Mouse (Mus musculus): Measurements from ENCODE around the gene Serpina9. TPM values are rescaled to one million over a fixed set of nuclear protein-coding genes. Genes with fewer than 3 reads are reported as not detected.
"Not testable (repeated sequence)": the region's sequence is repeated elsewhere in the genome, so short reads cannot be mapped to it uniquely, and the experiment has no call there.

The Serpina9 gene
- polyA plus RNA-seq, 1 experiment from 2014 or later: not detected

DNA sequence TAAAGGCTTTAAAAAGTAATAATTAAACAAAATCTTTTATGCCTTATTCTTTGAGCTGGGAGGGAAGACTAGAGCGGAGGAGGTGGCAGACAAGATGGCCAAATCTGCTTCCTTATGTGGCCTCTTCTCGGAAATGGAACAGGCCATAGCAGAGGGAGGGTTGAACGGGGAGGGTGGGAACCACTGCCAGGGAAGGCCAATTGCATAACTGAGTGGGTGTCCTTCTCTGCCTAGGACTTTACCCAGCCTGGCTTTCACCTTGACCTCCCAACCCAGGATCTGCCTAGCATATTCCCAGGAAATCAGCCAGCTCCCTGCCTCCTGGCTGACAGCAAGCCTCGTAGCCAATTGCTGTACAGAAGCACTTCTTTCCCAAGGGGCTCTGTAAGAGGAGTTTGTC lies 50.3 kb downstream of the Serpina9 start:
- ATAC-seq (replicated peaks; ENCODE audit: low FRiP score) (no peak), DNase-seq (ENCODE audit: low spot score) (no peak)
- no peak overlapping the region for H3K9ac ChIP-seq (ENCODE audit: low read length)
- H3K4me1 ChIP-seq (replicated peaks; ENCODE audit: control insufficient read depth, insufficient read depth, low read length): no peaks in the 10 kb centered on the region
- H3K27me3 ChIP-seq (ENCODE audit: control insufficient read depth, insufficient read depth, low read length): no peaks in the 10 kb centered on the region
- H3K9me3 ChIP-seq (ENCODE audit: control insufficient read depth, low read length): peaks cover 3% of the 10 kb centered on the region; the same call in 1 of the 2 replicates
- no peaks in the 10 kb centered on the region for H3K36me3 ChIP-seq (ENCODE audit: control insufficient read depth, insufficient read depth, low read length)
- H3K4me2 ChIP-seq (ENCODE audit: low read depth, low read length, severe bottlenecking): no peak overlapping the region
- no peak overlapping the region for H3K4me3 ChIP-seq (ENCODE audit: low read depth, low read length)
- WGBS: 83% methylated on average over 4 of the region's 4 CpGs
- H3K27ac ChIP-seq (ENCODE audit: low read depth, low read length): no peak overlapping the region

DNA sequence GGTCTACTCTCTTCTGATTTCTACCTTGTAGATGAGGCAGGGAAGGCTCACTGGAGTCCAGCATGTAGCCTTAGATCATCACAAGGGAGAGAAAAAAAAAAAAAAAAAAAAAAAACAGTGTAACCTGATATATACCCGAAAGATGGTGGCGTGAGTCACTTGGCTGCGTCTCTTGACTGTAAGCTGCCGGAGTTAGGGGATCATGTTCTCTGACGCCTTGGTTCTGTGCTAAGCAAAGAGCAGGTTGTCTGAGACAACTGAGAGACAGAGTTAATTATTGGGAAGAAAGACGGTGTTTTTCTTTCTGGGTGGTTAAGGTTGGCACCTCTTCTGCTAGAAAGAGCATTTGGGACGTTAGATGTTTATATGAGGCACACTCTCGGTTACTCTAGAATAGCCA lies 50.7 kb downstream of the Serpina9 start:
- Histone ChIP-seq H3K9me3 (ENCODE audit: control insufficient read depth, low read length) (peaks cover 3% of the 10 kb centered on the region; the same call in 1 of the 2 replicates), H3K4me2 (ENCODE audit: low read depth, low read length, severe bottlenecking) (no peak overlapping the region), H3K4me1 (replicated peaks; ENCODE audit: control insufficient read depth, insufficient read depth, low read length) (no peaks in the 10 kb centered on the region), H3K27me3 (ENCODE audit: control insufficient read depth, insufficient read depth, low read length) (no peaks in the 10 kb centered on the region), H3K4me3 (ENCODE audit: low read depth, low read length) (no peak overlapping the region), H3K36me3 (ENCODE audit: control insufficient read depth, insufficient read depth, low read length) (no peaks in the 10 kb centered on the region), H3K9ac (ENCODE audit: low read length) (no peak overlapping the region), H3K27ac (ENCODE audit: low read depth, low read length) (no peak overlapping the region)
- no peak for DNase-seq (ENCODE audit: low spot score)
- WGBS: 88% methylated on average over 8 of the region's 8 CpGs
- ATAC-seq (replicated peaks; ENCODE audit: low FRiP score): no peak

DNA sequence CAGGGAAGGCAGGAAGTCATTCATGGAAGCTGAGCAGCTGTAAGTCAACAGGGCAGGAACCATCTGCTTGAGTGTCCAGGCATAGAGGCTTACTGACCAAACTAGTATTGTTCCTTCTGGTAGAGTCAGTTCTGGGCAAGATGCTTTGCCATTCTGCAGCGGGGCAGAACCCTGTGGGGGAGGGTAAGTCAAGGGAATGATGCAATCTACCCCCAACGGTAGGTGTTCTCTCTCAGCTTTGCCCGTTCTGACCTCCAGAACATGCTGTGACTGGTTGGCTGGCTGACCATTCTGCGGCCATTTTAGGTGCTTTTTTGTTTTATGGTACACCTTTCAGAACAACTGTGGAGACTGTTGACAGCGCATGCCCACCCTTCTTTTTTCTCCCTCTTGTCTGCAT lies 51.2 kb downstream of the Serpina9 start:
- DNase-seq (ENCODE audit: low spot score): no peak
- Histone ChIP-seq H3K9ac (ENCODE audit: low read length) (no peak overlapping the region), H3K27ac (ENCODE audit: low read depth, low read length) (no peak overlapping the region), H3K4me3 (ENCODE audit: low read depth, low read length) (no peak overlapping the region), H3K4me1 (replicated peaks; ENCODE audit: control insufficient read depth, insufficient read depth, low read length) (no peaks in the 10 kb centered on the region), H3K36me3 (ENCODE audit: control insufficient read depth, insufficient read depth, low read length) (no peaks in the 10 kb centered on the region), H3K9me3 (ENCODE audit: control insufficient read depth, low read length) (peaks cover 3% of the 10 kb centered on the region; the same call in 1 of the 2 replicates), H3K4me2 (ENCODE audit: low read depth, low read length, severe bottlenecking) (no peak overlapping the region), H3K27me3 (ENCODE audit: control insufficient read depth, insufficient read depth, low read length) (no peaks in the 10 kb centered on the region)
- 82% methylated on average over 5 of the region's 5 CpGs for WGBS
- no peak for ATAC-seq (replicated peaks; ENCODE audit: low FRiP score)

DNA sequence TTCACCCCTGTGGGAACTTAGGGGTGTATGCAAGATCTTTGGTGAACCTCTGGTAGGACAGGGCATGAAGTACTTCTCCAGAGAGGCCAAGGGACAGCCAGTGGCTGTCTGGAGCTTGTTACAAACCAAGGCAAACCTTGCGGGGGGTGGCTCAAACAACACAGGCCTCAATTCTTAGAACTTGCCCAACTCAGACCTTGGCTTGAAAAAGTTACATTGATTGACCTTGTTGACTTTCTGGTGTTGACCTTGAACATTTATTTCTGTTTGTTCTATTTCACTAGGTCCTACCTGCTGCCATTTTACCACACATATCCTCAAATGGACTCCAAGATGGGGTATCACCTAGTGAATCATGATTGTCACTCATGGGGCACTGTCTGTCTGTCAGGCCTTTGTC lies 51.8 kb downstream of the Serpina9 start:
- no peak overlapping the region for H3K27ac ChIP-seq (ENCODE audit: low read depth, low read length)
- no peak for ATAC-seq (replicated peaks; ENCODE audit: low FRiP score)
- H3K4me3 ChIP-seq (ENCODE audit: low read depth, low read length): no peak overlapping the region
- H3K9ac ChIP-seq (ENCODE audit: low read length): no peak overlapping the region
- no peak for DNase-seq (ENCODE audit: low spot score)
- peaks cover 3% of the 10 kb centered on the region; the same call in 1 of the 2 replicates for H3K9me3 ChIP-seq (ENCODE audit: control insufficient read depth, low read length)
- H3K27me3 ChIP-seq (ENCODE audit: control insufficient read depth, insufficient read depth, low read length): no peaks in the 10 kb centered on the region
- H3K4me2 ChIP-seq (ENCODE audit: low read depth, low read length, severe bottlenecking): no peak overlapping the region
- 95% methylated on average over 1 of the region's 1 CpGs for WGBS
- no peaks in the 10 kb centered on the region for H3K36me3 ChIP-seq (ENCODE audit: control insufficient read depth, insufficient read depth, low read length)
- no peaks in the 10 kb centered on the region for H3K4me1 ChIP-seq (replicated peaks; ENCODE audit: control insufficient read depth, insufficient read depth, low read length)

DNA sequence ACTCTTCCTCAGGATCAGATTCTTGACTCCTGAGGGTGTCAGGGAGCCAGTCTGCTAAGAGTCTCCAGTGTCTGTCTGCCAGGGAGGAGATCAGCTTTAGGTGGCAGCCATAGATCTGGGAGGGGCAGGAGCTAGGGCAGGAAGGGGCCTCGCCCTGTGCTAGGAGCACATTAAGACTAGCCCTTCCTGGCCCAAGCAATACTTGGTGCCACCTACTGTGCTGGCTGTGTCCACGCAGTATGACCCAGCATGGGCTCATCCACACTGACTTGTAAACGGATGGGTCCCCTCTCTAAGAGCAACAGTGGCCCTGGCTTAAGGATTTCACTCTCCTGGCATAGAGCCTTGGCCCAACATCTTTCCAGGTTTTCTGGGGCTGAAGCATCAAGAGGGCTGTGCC lies 54.8 kb downstream of the Serpina9 start, which contains the start of gene Serpina1e:
TSS of gene Serpina1e (minus strand) at position 178 of the 400 bp plus-strand sequence.
- Histone ChIP-seq H3K4me1 (replicated peaks; ENCODE audit: control insufficient read depth, insufficient read depth, low read length) (no peaks in the 10 kb centered on the region), H3K9ac (ENCODE audit: low read length) (no peak within 1 kb of the TSS), H3K27me3 (ENCODE audit: control insufficient read depth, insufficient read depth, low read length) (no peaks in the 10 kb centered on the region), H3K27ac (ENCODE audit: low read depth, low read length) (no peak within 1 kb of the TSS), H3K4me2 (ENCODE audit: low read depth, low read length, severe bottlenecking) (no peak within 1 kb of the TSS), H3K36me3 (ENCODE audit: control insufficient read depth, insufficient read depth, low read length) (no peaks in the 10 kb centered on the region), H3K9me3 (ENCODE audit: control insufficient read depth, low read length) (peaks cover 3% of the 10 kb centered on the region; the same call in 1 of the 2 replicates), H3K4me3 (ENCODE audit: low read depth, low read length) (no peak within 1 kb of the TSS)
- ATAC-seq (replicated peaks; ENCODE audit: low FRiP score) (no peak), DNase-seq (ENCODE audit: low spot score) (no peak)
- WGBS: 90% methylated on average over 3 of the region's 3 CpGs

DNA sequence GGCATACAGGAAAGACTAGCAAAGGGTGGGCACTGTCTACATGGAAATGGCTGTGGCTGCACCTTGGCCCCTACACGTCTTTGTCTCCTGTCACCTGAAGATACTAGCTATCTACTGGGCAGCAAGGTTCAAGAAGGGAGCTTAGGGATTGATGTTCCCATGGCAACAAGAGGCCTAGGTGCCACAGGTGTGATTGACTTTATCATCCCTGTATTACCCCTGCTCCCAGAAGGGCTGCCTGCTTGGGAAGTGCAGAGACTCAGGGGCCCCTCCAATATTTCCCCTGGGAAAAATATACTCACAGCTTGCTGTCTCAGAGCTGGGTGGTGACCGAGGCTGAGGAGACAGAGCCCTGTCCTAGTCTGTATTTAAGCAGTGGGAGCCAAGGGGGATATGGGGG lies 57.0 kb downstream of the Serpina9 start:
- not testable (repeated sequence) for H3K27ac ChIP-seq (ENCODE audit: low read depth, low read length); H3K4me2 ChIP-seq (ENCODE audit: low read depth, low read length, severe bottlenecking); ATAC-seq (replicated peaks; ENCODE audit: low FRiP score); H3K36me3 ChIP-seq (ENCODE audit: control insufficient read depth, insufficient read depth, low read length); DNase-seq (ENCODE audit: low spot score); H3K9ac ChIP-seq (ENCODE audit: low read length); H3K9me3 ChIP-seq (ENCODE audit: control insufficient read depth, low read length); H3K27me3 ChIP-seq (ENCODE audit: control insufficient read depth, insufficient read depth, low read length); H3K4me3 ChIP-seq (ENCODE audit: low read depth, low read length); H3K4me1 ChIP-seq (replicated peaks; ENCODE audit: control insufficient read depth, insufficient read depth, low read length)
- WGBS: 91% methylated on average over 2 of the region's 2 CpGs

DNA sequence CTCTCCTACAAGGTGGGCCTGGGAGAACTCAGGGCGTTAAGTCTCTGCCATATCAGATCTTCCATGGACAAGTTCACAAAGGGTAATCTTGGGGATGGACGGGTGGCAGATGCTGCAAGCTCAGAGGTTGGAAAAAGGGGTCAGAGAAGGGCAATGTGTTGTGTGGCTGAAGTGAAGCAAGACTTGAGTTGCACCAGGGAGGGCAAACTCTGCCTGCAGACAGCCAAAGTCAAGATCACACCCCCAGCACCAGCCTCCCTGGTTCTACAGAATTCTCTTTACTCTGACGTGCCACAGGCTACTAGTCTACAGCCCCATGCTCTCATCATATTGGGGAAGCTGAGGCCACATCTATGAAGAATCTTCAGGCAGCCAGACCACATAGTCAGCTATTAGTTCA lies 60.6 kb downstream of the Serpina9 start:
- ATAC-seq (replicated peaks; ENCODE audit: low FRiP score); DNase-seq (ENCODE audit: low spot score); H3K4me3 ChIP-seq (ENCODE audit: low read depth, low read length); H3K4me1 ChIP-seq (replicated peaks; ENCODE audit: control insufficient read depth, insufficient read depth, low read length); H3K9ac ChIP-seq (ENCODE audit: low read length); H3K4me2 ChIP-seq (ENCODE audit: low read depth, low read length, severe bottlenecking); H3K27ac ChIP-seq (ENCODE audit: low read depth, low read length); H3K9me3 ChIP-seq (ENCODE audit: control insufficient read depth, low read length); H3K36me3 ChIP-seq (ENCODE audit: control insufficient read depth, insufficient read depth, low read length); H3K27me3 ChIP-seq (ENCODE audit: control insufficient read depth, insufficient read depth, low read length): not testable (repeated sequence)
- 69% methylated on average over 3 of the region's 3 CpGs for WGBS

DNA sequence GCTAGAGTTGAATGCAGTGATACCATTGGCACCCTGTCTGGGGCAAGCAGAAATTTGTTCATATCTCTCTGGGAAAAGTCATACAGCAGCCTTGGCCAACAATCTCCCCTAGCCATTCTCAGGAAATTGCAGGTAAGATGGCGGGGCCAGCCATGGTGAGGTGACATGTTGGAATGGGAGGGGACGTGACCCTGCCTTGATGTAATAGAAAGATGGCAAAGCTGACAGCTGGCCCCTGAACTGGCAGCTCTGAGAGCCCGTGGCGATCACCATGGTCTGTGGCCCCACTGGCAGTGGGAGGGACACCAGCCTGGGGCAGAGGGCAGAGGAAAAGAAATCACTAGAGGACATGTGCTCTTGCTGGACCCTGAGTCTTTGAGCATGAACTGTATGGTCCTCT lies 67.3 kb downstream of the Serpina9 start:
- Histone ChIP-seq H3K36me3 (ENCODE audit: control insufficient read depth, insufficient read depth, low read length) (no peaks in the 10 kb centered on the region), H3K4me2 (ENCODE audit: low read depth, low read length, severe bottlenecking) (no peak overlapping the region), H3K27me3 (ENCODE audit: control insufficient read depth, insufficient read depth, low read length) (no peaks in the 10 kb centered on the region), H3K4me3 (ENCODE audit: low read depth, low read length) (no peak overlapping the region), H3K4me1 (replicated peaks; ENCODE audit: control insufficient read depth, insufficient read depth, low read length) (no peaks in the 10 kb centered on the region), H3K27ac (ENCODE audit: low read depth, low read length) (no peak overlapping the region), H3K9ac (ENCODE audit: low read length) (no peak overlapping the region), H3K9me3 (ENCODE audit: control insufficient read depth, low read length) (no peaks in the 10 kb centered on the region)
- DNase-seq (ENCODE audit: low spot score) (no peak), ATAC-seq (replicated peaks; ENCODE audit: low FRiP score) (no peak)
- WGBS: 84% methylated on average over 4 of the region's 4 CpGs
